Mouse (Mus musculus) v-Abl transformed pro-B cells (cell line): ENCODE data around the gene Nsl1.
"Not testable (repeated sequence)": the region's sequence is repeated elsewhere in the genome, so short reads cannot be mapped to it uniquely, and the experiment has no call there.

Source experiments
- in situ Hi-C, 2 experiments: fragments of 400-800 bp; cut with MboI; formaldehyde crosslinking; loops; one replicate each; pipeline ENCODE4 v1.15.1; 2025; ENCODE audit not compliant: unreplicated experiment in 2 of 2

Nsl1 gene

DNA sequence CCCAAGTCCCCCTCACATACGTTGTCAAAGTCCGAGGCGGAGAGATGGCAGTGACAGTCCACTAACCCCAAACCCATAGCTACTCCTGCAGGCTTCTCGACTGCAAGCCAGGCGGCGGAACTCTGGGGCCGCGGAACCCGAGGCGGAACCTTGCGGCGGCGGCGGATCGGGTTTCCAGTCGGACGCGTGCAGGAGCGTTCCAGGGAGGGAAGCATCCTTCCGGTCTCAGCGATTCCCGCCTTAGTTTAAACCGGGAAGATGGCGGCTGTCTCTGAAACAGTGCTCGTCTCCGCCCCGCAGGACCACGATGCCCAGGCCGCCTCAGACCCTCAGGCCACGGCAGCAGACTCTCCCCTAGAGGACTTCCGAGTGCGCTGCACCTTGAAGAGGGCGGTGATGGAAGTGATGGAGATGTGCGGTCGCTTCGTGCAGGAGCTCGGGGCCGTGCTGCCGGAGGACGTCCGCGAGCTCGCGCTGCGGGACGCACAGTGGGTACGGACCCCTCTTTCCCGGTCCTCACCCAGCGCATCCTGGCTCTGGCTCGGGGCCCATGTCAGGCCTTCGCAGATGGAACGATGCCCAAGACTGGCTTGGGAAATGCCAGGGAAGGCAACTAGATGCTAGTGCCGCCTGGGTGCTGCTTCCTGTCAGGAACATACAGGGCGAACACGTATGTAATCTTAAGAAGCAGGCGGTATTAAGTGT lies at the start of gene Nsl1, which contains the start of gene Tatdn3:
TSS of gene Nsl1 (plus strand) at position 232 of the 705 bp plus-strand sequence.
TSS of gene Tatdn3 (minus strand) at position 152 of the 705 bp plus-strand sequence.
- in situ Hi-C loops, result loop anchor here in 1 of 2 experiments (5.0 kb wide), 1 partner anchor 36 kb away; the partner anchor contains the start of gene Flvcr1

DNA sequence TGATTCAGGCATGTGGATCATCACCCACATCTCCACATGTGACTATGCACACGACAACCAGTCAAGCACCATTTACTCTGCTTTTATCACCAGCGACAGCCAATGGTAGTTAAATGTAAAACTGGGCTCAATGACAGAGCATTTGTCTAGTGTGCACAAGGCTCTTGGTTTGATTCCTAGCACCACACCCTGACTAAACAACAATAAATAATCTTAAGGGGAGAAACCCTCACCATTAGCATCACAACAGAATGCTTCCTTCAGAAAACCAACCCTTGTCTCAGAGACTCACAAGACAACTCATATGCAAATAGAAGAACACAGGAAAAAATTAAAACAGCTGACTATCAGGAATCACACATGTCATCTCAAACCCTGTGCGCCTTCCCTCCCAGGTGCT lies 48.5 kb upstream of the Nsl1 start:
- in situ Hi-C loops, result no loop called here

DNA sequence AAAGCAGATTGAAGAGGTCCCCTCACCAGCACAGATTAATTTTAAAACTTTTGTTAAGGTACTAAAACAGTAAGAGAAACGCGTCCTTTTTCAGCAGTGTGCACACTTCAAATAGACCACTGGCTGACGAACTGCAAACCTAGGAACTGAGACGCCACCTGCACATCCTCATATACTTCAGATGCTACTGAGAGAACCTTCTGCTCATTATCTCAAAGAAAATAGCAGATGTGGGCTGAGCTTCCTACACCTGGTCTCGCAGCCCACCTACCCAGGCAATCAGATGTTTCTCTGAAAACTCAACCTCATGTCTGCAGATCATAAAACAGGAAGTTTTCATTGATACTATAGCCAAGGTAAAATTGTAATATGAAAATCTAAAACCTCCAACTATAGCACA lies 43.0 kb upstream of the Nsl1 start:
- in situ Hi-C loops, result no loop called here

DNA sequence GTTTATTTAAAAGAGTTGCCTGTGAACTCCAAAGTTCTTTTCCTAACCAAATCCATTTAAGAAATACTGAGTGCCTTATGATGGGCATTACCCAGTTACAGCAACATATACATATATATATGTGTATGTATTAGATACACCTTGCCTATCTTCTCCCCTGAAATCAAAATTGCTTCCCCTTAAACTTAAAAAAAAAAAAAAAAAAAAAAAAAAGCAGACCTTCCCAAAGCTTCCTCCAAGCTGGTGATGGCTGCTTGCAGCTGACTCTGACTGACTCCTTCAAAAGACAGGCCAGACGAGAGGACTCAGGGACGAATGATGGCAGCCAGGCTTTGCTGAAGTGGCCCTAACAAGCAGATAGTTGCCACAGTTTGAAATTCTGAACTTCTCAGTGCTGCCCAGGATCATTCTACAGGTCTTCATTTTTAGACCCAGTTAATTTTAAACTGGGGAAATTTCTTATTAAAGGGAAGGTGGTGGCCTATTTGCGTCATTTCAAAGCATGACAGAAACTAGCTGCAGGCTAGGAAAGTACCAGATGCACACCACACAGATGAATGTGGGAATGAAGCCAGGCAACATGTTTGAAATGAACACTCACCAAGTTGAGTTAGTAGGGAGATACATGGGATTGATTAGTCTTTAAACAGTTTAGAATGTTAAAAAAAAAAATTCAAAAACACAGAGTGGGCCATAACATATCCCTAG lies 42.4 kb upstream of the Nsl1 start:
- in situ Hi-C loops, result no loop called here

DNA sequence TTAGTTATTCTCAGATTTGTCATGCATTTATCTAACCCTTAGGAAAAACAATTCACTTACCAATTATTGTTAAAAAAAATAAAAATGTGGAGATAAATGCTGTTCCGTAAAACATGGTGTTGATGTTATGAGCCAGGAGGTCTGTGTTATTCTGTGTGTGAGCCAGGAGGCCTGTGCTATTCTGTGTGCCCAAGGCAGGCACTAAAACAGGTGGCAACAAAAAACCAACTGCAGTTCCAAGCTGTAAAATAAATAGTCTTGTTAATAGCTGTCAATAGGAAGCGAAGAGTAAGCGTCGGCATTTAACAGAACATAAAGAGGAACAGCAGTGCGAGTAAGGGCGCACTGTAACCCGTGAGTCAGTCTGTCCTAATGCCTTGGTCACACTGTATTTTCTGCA lies 41.8 kb upstream of the Nsl1 start:
- in situ Hi-C loops, result no loop called here

DNA sequence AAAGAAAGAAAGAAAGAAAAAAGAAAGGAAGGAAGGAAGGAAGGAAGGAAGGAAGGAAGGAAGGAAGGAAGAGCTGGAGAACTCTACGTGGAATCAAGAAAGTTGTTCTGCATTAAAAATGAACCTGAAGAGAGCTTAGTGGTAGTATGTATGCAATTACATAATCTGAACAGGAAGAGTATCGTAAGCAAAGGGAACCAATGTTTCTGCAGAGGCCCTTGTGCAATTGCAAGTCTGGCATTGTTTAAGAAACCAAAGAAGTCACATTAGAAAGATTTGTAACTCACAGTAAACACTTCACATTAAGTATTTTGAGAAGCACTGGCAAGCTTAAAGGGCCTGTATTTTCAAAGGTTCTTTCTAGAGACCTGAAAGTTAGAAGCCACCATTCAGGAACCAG lies 39.7 kb upstream of the Nsl1 start:
- in situ Hi-C loops, result no loop called here

DNA sequence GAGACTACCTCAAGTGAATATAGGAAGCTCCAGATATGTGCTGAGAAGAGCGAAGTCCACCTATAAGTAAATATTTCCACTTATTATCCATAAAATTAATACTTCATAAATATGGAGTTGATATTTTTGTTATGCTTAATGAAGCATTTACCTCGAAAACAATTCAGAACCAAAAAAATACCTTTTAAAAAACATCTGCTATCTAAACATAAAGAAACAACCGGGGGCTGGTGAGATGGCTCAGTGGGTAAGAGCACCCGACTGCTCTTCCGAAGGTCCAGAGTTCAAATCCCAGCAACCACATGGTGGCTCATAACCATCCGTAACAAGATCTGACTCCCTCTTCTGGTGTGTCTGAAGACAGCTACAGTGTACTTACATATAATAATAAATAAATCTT lies 39.0 kb upstream of the Nsl1 start:
- in situ Hi-C loops, result not testable (repeated sequence)

DNA sequence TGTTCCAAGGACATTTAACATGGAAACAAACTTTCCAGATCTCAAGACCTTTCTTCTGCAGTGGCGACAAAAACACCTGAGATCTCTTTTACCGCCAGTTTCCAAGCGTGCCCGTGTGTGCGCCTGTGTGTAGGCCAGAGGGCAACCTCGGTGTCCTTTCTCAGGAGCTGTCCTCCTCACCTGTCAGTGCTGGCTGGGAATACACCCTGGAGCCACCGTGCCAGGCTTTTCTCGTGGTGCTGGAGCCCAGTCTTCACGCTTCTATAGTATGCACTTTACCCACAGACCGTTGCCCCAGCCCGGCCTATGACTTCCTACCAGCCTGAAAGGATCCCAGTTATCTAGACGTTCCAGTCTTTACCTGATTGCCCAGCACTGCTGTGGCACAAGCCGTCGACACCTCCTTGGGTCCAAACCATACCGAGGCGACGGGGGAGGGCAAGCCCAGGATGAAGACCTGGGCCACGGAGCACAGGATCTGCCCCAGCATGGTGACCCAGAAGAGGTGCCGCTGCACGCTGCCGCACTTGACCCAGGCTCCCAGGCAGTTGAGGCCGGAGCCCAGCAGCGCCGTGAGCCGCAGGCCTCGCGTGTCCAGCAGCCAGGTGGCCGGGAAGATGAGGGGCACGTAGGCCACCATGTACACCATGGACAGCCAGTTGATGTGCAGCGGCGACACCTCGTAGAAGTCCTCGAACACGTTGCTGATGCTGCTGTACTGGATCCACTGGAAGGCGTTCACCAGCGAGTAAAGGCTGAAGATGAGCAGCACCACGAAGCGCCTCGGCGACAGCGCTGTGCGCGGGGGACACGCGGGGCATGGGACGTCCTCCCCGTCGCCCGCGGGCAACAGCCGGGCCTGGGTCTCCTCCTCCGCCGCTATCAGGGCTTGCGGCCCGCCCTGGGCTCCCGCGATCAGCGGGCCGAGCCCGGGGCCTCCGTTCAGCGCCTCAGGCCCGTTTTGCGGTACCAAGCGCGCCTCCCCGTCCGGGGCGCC lies 37.5 kb upstream of the Nsl1 start:
- in situ Hi-C loops, result loop anchor here in 1 of 2 experiments (5.0 kb wide), 1 partner anchor 37 kb away; the partner anchor contains the start of genes Nsl1 and Tatdn3

DNA sequence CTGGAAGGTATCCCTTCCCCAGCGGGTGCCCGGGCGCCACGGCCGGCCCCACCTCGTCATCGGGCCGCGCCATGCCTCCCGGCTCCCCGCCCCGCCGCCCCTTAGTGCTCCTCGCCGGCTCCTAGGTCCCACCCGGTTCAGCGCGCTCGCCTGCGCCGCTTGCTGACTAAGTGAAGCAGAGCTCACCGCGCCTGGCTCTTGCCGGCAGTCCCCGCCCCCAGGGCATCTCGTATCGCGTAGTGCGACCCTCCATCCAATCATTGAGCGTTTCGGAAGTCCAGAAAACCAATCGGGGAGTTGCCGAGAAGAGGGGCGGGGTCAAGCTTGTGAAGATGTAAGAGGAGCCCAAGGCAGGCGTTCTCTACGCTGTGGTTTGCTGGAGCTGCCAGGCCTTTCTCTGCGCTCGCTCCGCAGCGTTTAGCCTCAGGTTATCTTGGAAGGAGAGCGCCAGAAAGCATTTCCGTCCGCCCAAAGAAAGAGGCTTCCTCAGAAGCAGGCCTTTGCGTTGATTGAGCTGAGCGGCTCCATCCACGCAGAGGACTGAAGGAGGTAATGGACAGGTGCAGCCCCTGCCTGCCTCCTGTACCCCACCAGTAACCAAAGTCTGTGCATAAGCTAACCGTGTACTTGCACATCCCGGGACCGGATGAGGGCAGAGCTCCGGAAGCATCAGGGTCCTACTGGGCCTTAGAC lies 36.6 kb upstream of the Nsl1 start, which contains the start of gene Flvcr1:
TSS of gene Flvcr1 (minus strand) at position 138 of the 693 bp plus-strand sequence.
- in situ Hi-C loops, result loop anchor here in 1 of 2 experiments (5.0 kb wide), 1 partner anchor 36 kb away; the partner anchor contains the start of genes Nsl1 and Tatdn3

DNA sequence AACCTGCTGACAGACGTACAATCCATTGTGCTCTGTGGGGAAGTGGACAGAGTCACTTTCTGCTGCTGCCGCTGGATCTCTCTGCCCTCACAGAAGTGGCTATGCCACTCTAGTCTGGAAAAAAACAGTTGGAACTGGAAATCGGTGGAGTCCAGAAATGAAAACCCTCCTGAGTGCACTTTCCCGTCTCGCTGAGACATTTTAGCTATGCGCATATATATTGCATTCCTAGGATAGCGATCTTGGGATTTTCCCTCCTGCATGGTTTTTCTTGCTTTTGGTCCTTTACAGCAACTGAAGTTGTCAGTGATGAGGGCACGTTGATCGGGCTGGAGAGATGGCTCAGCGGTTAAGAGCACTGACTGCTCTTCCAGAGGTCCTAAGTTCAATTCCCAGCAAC lies 32.6 kb upstream of the Nsl1 start:
- in situ Hi-C loops, result no loop called here

DNA sequence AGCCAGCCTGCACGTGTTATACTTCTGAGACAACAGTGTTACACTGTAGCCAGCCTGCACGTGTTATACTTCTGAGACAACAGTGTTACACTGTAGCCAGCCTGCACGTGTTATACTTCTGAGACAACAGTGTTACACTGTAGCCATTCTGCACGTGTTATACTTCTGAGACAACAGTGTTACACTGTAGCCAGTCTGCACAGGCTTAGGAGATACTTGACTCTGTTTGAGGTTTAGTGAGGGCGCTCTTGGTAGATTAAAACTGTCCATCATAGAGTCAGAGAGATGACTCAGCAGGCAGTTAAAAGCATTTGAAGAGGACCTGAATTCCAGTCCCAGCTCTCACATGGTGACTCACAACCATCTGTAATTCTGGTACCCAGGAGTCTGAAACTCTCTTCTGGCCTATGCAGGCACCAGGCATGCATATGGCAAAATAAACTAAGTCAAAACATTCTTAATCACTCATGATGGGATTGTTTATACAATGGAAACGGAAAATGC lies 31.8 kb upstream of the Nsl1 start:
- in situ Hi-C loops, result not testable (repeated sequence)

DNA sequence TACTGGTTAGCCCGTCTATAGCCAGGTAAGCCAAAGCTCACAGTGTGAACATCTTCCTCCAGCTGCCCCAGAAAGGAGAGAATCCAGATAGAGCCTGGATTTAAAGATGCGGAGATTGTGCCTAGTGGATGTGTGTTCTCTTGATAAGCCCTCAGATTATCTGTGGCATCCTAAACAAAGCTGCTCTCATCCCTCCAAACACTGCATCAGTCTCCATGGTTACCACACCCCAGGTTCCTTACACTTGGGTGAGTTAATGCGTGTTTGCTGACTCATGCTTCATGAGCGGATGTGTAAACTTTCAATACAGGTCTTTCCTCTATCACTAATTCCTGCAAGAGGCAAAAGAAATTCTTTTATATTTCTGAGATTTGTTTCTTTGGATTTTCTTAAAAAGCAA lies 27.2 kb upstream of the Nsl1 start:
- in situ Hi-C loops, result no loop called here

DNA sequence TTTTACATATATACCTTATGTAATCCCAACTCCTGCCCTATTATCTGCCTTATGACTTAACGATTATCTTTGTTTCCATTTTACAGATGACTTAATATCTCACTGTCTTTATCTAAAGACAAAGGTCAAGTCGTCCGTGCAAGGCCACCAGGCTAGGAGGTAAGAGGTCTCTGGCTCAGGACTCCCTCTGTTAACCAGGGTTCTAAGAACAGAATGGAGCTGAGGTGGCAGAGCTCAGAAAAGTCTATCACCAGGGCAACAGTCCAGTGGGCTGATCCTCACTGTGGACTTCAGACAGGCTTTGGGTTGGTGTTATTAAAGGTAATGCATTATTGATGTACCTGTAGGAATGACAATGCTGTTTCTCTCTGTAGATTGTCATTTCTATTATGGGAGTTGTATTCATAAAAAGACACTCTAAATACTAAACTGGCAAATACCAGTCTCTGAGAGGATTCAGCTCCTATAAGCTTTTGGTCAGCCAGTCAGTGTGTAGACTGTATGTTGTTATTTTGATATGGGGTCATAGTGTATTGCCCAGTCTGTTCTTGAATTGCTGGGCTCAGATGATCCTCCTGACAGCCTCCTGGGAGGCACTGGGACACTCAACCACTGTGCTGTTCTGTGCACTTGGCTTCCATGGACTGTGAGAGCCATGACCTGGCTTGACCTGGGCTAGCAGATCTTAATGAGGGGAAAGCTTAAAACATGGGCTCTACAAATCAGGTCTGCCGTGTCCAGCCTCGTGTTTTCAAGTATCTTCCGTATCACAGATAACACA lies 26.1 kb upstream of the Nsl1 start, which contains the start of gene Spata45:
TSS of gene Spata45 (plus strand) at position 86 of the 781 bp plus-strand sequence.
- in situ Hi-C loops, result no loop called here

DNA sequence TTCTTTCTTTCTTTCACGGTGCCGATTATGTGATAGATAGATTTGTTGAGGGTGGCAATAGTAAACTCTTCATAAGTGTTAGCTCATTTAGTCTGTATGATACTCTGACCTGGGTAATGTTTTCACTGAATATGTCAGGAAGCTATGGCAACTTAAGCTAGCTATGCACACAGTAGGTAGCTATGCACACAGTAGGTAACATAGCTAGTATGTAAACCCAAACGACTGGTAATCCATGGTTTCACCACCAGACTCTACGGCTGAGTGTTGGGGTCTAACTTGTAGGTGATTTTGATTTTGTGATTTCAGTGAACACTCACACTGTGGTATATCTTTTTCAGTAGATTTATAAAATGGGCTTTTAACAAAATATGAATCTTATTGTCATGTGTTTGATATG lies 24.8 kb upstream of the Nsl1 start:
- in situ Hi-C loops, result no loop called here

DNA sequence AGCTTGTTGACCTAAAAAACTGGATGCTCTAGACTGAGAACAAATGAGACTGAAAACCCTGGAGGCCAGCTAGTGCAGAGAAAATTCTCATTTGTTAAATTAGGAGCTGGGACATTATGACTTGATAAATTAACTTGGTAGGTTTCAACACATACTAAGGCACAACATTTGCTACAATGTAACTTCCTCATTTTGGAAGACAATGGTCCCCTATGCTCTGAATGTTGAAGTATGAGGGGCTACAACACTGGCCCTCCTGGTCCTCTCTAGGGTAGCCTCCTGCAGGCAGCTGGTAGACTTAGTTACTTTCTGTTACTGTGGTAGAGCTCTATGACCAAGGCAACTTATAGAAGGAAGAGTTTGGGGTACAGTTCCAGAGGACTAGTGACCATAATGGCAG lies 21.5 kb upstream of the Nsl1 start:
- in situ Hi-C loops, result no loop called here

DNA sequence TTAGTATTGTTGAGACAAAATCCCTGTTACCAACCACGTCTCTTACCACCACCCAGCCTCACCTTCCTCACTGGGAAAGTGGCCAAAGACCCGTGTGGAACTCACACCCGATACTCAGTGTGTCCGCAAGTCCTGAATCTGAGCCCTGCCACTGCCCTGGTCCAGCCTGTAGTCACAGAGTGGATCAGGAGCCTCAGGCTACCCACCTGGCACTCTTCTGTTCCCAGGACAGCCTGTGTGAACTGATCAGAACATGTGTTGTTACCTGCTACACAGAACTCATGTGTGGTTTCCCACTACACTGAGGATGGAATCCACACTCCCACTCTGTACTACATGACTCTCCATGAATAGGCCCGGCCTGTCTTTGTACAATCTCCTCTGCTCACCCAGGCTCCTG lies 20.7 kb upstream of the Nsl1 start:
- in situ Hi-C loops, result no loop called here

DNA sequence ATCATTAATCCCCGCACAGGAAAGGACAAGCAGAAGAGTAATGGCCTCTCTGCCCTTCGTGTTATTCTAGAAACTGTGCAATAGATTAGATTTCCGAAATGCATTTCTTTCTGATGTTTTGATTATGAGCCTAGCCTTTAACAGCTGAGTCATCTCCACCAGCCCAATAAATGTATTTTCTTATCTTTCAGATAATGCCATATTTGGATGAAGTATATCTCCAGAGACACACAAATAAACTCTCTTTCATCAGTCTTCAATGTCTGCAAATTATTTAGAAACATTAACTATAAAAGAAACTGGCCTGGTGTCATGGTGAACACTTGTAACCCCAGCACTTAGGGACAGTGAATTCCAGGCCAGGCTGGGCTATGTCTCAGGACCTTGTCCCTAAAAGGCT lies 20.1 kb upstream of the Nsl1 start:
- in situ Hi-C loops, result no loop called here

DNA sequence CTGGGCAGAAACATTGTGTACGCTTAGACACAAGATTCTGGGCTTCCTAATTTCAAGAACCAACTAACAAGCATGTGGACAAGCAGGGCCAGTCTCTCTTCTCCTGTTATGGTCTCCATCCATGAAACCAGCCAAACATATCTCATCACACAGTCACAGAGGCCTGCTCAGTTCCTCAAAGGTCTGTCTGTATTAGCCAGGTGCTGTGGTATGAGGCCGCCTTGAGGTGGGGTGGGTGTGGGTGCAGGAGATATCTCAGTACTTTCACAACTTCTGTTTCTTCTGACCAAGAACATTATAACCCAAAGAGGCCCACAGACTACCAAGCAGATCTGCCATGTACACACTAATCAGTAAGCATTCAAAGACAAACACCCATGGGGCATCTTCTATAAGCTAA lies 17.5 kb upstream of the Nsl1 start:
- in situ Hi-C loops, result no loop called here

DNA sequence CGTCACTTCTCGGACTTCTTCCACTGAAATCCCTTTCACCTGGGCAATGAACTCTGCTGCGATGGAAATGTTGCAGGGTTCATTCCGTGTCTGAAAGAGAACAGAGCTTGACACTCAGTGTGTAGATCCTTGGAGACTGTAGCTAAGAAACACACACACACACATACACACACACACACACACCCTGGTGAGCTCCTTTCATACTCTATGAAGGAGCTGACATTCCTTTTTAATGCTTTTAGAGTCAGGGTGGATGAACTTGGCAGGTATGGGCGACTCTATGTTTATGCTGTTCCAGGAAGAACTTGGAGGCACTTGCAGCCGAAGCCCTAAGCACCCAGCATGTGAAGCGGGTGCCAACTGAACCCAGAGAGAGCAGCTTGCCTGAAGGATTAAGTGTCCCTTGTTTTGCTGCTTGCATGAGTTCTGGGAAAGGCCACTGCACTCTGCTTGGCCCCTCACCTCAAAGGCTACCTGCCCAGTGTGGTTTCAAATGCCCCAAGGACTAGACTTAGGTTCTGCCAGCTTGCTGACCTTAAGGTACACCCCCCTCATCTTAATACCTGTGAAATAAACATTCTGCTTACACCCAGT lies 16.5 kb upstream of the Nsl1 start:
- in situ Hi-C loops, result no loop called here
